Mouse (Mus musculus) lung, adult 18-20 months (tissue): Measurements from ENCODE around the gene Smim22.

Experiments
- DNase-seq, 2 experiments: peaks; one replicate each; pipeline ENCODE4 v3.0.0; 2022; ENCODE audit warnings: mixed read lengths in 2 of 2

Gene Smim22

GRCm38 (mm10) chr16:5007067-5007466 is at the start of gene Smim22:
Gene Smim22, plus strand, starts transcription at chr16:5007288.
- DNase-seq, result peak; percentile 84 to 91

GRCm38 (mm10) chr16:4957446-4957845 is 49.6 kb upstream of the Smim22 start:
- no peak for DNase-seq

GRCm38 (mm10) chr16:4960260-4960659 is 46.8 kb upstream of the Smim22 start:
- DNase-seq, result no peak

- DNase-seq, result no peak
These were observed 43.7 kb upstream of the Smim22 start for GRCm38 (mm10) chr16:4963346-4963745.

DNA sequence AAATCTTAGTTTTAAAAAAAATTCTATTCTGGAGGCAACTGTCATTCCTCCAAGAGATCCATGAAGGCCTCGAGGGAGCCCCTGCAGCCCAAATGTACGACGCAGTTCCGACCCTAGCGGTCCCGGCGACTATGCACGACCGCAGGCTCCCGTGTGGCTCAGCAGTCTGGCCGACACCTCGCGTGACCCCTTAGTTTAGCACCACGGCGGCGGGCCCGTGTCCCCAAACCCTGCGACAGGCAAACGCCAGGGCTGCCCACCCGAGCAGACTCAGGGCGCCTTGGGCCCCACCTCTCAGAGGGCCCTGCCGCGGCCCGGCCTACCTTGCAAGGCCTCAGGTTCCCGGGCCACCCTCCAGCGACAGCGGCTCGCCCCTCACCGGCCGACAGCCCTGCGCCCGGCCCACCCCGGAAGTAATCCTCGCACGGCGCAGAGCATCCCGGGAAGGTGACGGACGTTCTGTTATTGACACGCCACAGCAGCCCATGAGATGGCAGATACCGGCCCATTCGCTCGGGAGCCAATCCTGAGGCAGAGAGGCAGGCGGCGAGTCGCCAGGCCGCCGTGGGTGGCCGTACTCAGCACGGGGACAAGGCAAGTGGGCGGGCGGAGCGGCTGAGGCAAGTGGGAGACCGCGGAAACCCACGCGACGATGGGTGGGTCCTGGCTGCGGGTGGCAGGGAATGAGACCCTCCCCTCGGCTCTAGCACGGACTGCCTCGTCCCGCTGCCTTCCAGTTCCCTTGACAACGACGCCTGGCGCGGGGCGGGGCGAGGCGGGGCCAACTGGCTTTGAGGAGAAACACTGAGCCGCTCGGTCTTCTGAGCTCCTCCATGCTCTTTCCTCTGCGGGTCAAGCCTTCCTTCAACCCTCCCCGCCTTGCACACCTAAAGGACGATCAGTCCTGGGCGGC is 43.0 kb upstream of the Smim22 start, which contains the start of gene Anks3:
Gene Anks3, minus strand, starts transcription at position 409 of the 913 bp plus-strand sequence.
- DNase-seq, result peak; percentile 98 to 99

- DNase-seq, result peak in 1 of 2 experiments; percentile 28
These were observed 42.2 kb upstream of the Smim22 start for GRCm38 (mm10) chr16:4964731-4965391.

DNA sequence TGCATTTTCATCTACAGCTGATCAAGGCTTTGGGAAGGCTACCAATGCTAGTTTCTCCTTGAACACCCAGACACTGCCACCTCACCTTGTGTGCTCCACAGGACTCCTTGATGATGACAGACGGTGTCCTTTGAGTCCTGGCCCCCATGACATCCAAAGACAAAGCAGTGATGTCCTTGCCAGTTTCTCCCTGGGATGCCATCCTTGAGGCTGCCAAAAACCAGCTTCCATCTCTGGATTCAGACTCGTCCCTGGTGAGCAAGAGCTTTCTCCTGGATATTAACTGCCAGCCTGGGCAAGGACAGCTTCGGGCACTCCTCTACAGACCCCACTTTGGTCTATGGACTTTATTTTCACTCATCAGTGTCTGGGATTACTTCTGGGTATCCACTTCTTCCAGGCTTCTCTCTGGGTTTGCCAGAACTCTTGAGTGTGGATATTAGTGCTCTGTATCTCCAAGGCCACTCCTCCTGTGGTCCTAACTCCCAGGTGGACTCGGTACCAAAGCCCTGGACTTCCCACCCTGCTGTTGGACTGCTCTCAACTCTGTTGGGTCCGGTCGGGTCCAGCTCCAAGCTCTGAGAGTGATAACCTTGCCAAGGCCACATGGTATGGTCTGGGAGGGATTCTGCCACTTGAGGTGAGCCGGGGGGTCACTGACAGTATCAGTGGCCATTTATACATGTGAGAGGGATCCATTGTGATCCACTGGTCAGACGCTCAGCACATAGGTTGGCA is 41.5 kb upstream of the Smim22 start:
- no peak for DNase-seq

GRCm38 (mm10) chr16:4968426-4968825 is 38.7 kb upstream of the Smim22 start:
- DNase-seq, result no peak

- DNase-seq, result peak; percentile 32 to 46
These were observed 37.8 kb upstream of the Smim22 start for GRCm38 (mm10) chr16:4969055-4969843.

DNA sequence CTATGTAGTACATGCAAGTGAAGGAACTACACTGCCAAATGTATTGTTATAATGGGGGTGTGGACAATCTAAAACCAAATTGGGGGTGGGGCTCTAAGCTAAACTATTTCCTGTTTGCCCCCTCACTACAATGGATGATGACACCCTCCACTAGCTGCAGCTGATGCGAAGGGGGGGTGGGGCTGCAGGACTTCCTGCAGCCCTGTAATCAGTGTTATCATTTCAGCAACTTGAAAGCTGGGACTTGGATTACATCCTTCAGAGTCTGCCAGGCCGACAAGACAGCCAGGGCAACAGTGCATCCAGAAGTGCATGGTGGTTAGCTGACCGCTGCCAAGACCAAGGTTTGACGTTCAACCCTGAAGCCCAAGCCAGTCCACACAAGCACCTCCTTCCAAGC is 35.5 kb upstream of the Smim22 start:
- DNase-seq, result peak; percentile 38 to 64

- no peak for DNase-seq
These were observed 32.6 kb upstream of the Smim22 start for GRCm38 (mm10) chr16:4974521-4974920.

DNA sequence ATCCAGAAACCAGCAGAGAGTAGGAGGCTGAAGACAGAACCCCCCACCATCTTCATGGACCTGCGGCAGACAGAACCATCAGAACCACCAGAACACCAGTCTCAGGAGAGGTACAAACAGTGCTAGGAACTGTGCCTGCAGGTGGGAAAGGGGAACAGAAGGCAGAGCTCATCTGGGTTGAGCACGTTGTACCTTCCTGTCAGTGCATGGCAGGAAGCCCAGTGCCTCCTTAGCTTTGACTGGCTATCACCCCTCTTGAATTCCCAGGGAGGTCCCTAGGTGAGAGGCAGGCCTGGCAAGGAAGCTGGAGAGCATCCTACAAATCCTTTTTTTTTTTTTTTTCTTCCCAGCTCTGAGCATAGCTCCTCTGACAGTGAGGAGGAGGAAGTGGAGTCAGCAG is 30.9 kb upstream of the Smim22 start:
- DNase-seq, result no peak

- DNase-seq, result peak; percentile 67 to 80
These were observed 28.6 kb upstream of the Smim22 start for GRCm38 (mm10) chr16:4978275-4979051.

DNA sequence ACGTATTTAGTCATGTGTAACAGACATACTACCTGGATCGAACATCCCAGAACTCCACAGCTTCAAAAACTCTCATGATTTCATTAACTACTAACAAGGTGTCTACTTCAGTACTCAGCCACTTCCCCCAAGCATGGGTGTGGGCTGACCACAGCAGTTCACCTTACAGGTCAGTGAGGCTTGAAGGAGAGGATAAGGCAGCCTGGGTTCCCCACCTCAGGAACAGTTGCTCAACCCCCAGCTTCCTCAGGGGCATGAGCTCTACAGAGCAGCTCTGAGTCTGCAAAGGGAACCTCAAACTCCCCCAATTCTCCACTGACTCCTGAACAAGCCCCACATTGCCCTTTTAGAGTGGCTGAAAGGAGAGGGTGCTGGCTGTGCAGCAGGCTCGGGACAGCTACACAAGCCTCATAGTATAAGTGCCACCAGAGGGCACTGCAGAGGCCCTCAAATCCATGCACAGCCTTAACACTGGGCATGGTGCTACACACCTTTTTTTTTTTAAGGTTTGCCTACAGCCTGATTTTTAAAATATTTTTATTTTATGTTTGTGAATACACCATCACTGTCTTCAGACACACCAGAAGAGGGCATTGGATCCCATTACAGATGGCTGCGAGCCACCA is 27.2 kb upstream of the Smim22 start:
- DNase-seq, result peak in 1 of 2 experiments; percentile 42

- DNase-seq, result no peak
These were observed 22.4 kb upstream of the Smim22 start for GRCm38 (mm10) chr16:4984717-4985116.

GRCm38 (mm10) chr16:4993276-4993675 is 13.8 kb upstream of the Smim22 start:
- no peak for DNase-seq

- no peak for DNase-seq
These were observed 9.5 kb upstream of the Smim22 start, which contains the start of gene Sept12 for GRCm38 (mm10) chr16:4997553-4997952. Gene Sept12, minus strand, starts transcription at chr16:4997852.

DNA sequence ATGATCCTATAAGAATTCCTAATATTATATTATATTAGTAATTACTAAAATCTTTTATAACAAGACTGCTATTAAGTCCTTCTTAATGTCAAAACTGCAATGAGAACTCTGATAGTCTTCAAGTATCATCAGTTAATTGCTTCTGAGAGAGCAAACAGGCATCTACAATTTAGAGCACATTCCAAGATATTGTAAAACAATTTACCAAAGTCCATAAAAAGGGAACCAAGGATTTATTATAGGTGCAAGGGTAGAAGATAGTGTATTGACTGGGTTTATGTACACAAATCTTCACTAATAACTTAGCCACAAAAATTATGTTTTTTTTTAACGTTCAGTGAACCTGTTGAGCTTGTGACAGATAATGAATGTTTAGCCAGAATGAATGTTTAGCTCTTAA is 8.1 kb upstream of the Smim22 start:
- no peak for DNase-seq

GRCm38 (mm10) chr16:5000611-5001010 is 6.5 kb upstream of the Smim22 start:
- DNase-seq, result peak in 1 of 2 experiments; percentile 9

GRCm38 (mm10) chr16:5007492-5007891 is 404 bp downstream of the Smim22 start:
- DNase-seq, result no peak

GRCm38 (mm10) chr16:5008076-5008475 is 988 bp downstream of the Smim22 start:
- no peak for DNase-seq
